Comparison of ENCODE assay signal across 8 mouse cellular contexts in genomic region chr13:93299316-93299715, GRCm38 (mm10). TPM values are rescaled to one million over a fixed set of nuclear protein-coding genes. Genes with fewer than 3 reads are reported as not detected.
A peak's percentile ranks its signal among the peaks of the same experiment; 100 is the strongest.
DNase-seq lines count a peak whose midpoint lies in the region; ATAC-seq lines count a peak whose summit lies in the region.

Homer1 (plus strand) TSS chr13:93299635.

- H3K36me3 ChIP-seq in neural tube, embryonic 11.5 days (ENCODE audit: control insufficient read depth, insufficient read depth, low read length) = no peaks in the 10 kb centered on the region

- H3K9me3 ChIP-seq in neural tube, embryonic 11.5 days (ENCODE audit: control insufficient read depth, low read length) = no peaks in the 10 kb centered on the region

- DNase-seq in neural tube, embryonic 11.5 days (ENCODE audit: low spot score) = no peak
- no peak for DNase-seq in neural tube, embryonic 10.5 days (ENCODE audit: extremely low spot score, low spot score)
- DNase-seq in gastrocnemius, adult 8-10 months (ENCODE audit: low spot score in 2 of 2) = no peak
- peak; percentile 21 for DNase-seq in layer of hippocampus, adult 9-11 months
- DNase-seq in kidney, adult 9 months = no peak
- no peak for DNase-seq in right cerebral cortex, postnatal 14 days
- DNase-seq in urinary bladder, adult 2 months (ENCODE audit: low spot score) = no peak

- no peaks in the 10 kb centered on the region for H3K27me3 ChIP-seq in neural tube, embryonic 11.5 days (ENCODE audit: control insufficient read depth, insufficient read depth, low read length)

- H3K27ac ChIP-seq in neural tube, embryonic 11.5 days (ENCODE audit: low read depth, low read length) = no peak within 1 kb of the TSS

- no peak for ATAC-seq in neural tube, embryonic 11.5 days (ENCODE audit: insufficient read depth, low FRiP score, low TSS enrichment)
- ATAC-seq in neutrophil, adult 5-6 weeks (ENCODE audit: extremely low read depth, insufficient number of reproducible peaks, low FRiP score, poor library complexity, severe bottlenecking) = no peak

- no peaks in the 10 kb centered on the region for H3K4me1 ChIP-seq in neural tube, embryonic 11.5 days (ENCODE audit: control insufficient read depth, insufficient read depth, low read length)

- no peak within 1 kb of the TSS for H3K4me3 ChIP-seq in neural tube, embryonic 11.5 days (ENCODE audit: low read depth, low read length)

- no peak within 1 kb of the TSS for H3K9ac ChIP-seq in neural tube, embryonic 11.5 days (ENCODE audit: low read length)

- WGBS in neural tube, embryonic 11.5 days = 84% methylated on average over 5 of the region's 5 CpGs

- no peak within 1 kb of the TSS for H3K4me2 ChIP-seq in neural tube, embryonic 11.5 days (ENCODE audit: low read depth)

RNA-seq across cellular contexts. Expression of gene Homer1, which starts in this region (rescaled TPM):
- polyA plus RNA-seq in neural tube, embryonic 11.5 days (2014; fragmentation: Nextera tagmentation; extraction: Ambion mirVana) = 14.0 and 16.4 TPM in 2 replicates
- total RNA-seq in gastrocnemius, adult 8-10 months (2022) = 100 to 1,000 TPM in 3 of 4 experiments, 10 to 100 TPM in 1; 96.5 to 140 (median 113) TPM
- 16.2 and 19.9 TPM in 2 replicates for total RNA-seq in neutrophil, adult 5-6 weeks (2017)
- 8.3 and 8.8 TPM in 2 replicates for polyA plus RNA-seq in urinary bladder, adult 2 months (2012; rRNA removed)
